ENCODE assay signal across 8 mouse cellular contexts in genomic region chr15:28051104-28051625, GRCm38 (mm10). TPM values are rescaled to one million over a fixed set of nuclear protein-coding genes. Genes with fewer than 3 reads are reported as not detected.
DNase-seq lines count a peak whose midpoint lies in the region; ATAC-seq and TF ChIP-seq lines count a peak whose summit lies in the region.

No protein-coding gene starts in this region.

- TF ChIP-seq CTCF in hindbrain, postnatal 0 days (IDR thresholded peaks at IDR 0.05; ENCODE audit: low read depth) = no peak
- TF ChIP-seq CTCF in lung, postnatal 0 days (IDR thresholded peaks at IDR 0.05) = no peak
- no peak for TF ChIP-seq CTCF in small intestine, adult 2 months (IDR thresholded peaks at IDR 0.05; ENCODE audit: extremely low read depth, insufficient read length, insufficient replicate concordance, low read depth, low read length)

- peak; percentile 98 for ATAC-seq in hindbrain, postnatal 0 days
- peak; percentile 44; the same call in 1 of the 2 replicates for ATAC-seq in lung, postnatal 0 days

- DNase-seq in layer of hippocampus, adult 11-12 months (ENCODE audit: low spot score) = peak; percentile 38
- DNase-seq in layer of hippocampus, adult 9-10 months (ENCODE audit: low spot score) = no peak
- DNase-seq in cerebellum, postnatal 36 days = peak; percentile 14 to 25
- DNase-seq in gastrocnemius, postnatal 36 days = peak; percentile 14 to 45
- DNase-seq in hindbrain, postnatal 0 days (ENCODE audit: low spot score) = peak; percentile 88
- no peak for DNase-seq in lung, postnatal 0 days (ENCODE audit: low spot score)
- no peak for DNase-seq in T-cell, adult 2 months (ENCODE audit: low spot score)

- TF ChIP-seq EP300 in lung, postnatal 0 days (IDR thresholded peaks at IDR 0.05) = no peak

- no peak overlapping the region for H3K4me3 ChIP-seq in hindbrain, postnatal 0 days (ENCODE audit: low read length)
- no peak overlapping the region for H3K4me3 ChIP-seq in lung, postnatal 0 days (ENCODE audit: low read depth, low read length)
- peak overlapping the region; percentile 15; the same call in 1 of the 2 replicates for H3K4me3 ChIP-seq in small intestine, adult 2 months (ENCODE audit: low read depth, low read length)

- intact Hi-C loops in gastrocnemius, postnatal 36 days (cut with DNase I) = no loop called here

- no peaks in the 10 kb centered on the region for H3K27me3 ChIP-seq in hindbrain, postnatal 0 days (ENCODE audit: insufficient read depth, low read length)
- no peaks in the 10 kb centered on the region for H3K27me3 ChIP-seq in lung, postnatal 0 days (replicated peaks; ENCODE audit: insufficient read depth, low read length)
- no peaks in the 10 kb centered on the region for H3K27me3 ChIP-seq in small intestine, adult 2 months (ENCODE audit: control insufficient read depth, insufficient read depth, low read length)

- no peaks in the 10 kb centered on the region for H3K9me3 ChIP-seq in hindbrain, postnatal 0 days (ENCODE audit: low read length)
- no peaks in the 10 kb centered on the region for H3K9me3 ChIP-seq in lung, postnatal 0 days (ENCODE audit: low read length)

- peaks cover 7% of the 10 kb centered on the region; the same call in 1 of the 2 replicates for H3K4me1 ChIP-seq in hindbrain, postnatal 0 days (ENCODE audit: insufficient read depth, low read length)
- peaks cover 3% of the 10 kb centered on the region; the same call in 1 of the 2 replicates for H3K4me1 ChIP-seq in lung, postnatal 0 days (ENCODE audit: insufficient read depth, low read depth, low read length)
- H3K4me1 ChIP-seq in small intestine, adult 2 months (ENCODE audit: control insufficient read depth, insufficient read depth, insufficient read length, low read length) = no peaks in the 10 kb centered on the region

- no peak overlapping the region for H3K9ac ChIP-seq in hindbrain, postnatal 0 days (replicated peaks; ENCODE audit: low read length)
- H3K9ac ChIP-seq in lung, postnatal 0 days (replicated peaks; ENCODE audit: low read depth) = no peak overlapping the region

- WGBS in hindbrain, postnatal 0 days = 11% methylated on average over 18 of the region's 18 CpGs
- 41% methylated on average over 18 of the region's 18 CpGs for WGBS in lung, postnatal 0 days
- WGBS in small intestine, adult 2 months = 54% methylated on average over 18 of the region's 18 CpGs

- no peak for TF ChIP-seq POLR2A in small intestine, adult 2 months (IDR thresholded peaks at IDR 0.05; ENCODE audit: low read depth, low read length)

- peak overlapping the region; percentile 32; the same call in 1 of the 2 replicates for H3K27ac ChIP-seq in hindbrain, postnatal 0 days
- no peak overlapping the region for H3K27ac ChIP-seq in lung, postnatal 0 days (ENCODE audit: low read length)
- H3K27ac ChIP-seq in small intestine, adult 2 months (ENCODE audit: insufficient read depth, low read depth, low read length) = no peak overlapping the region

- H3K4me2 ChIP-seq in hindbrain, postnatal 0 days (ENCODE audit: low read depth, low read length) = peak overlapping the region; percentile 46
- peak overlapping the region; percentile 36 for H3K4me2 ChIP-seq in lung, postnatal 0 days (replicated peaks; ENCODE audit: low read depth, low read length)

- no peaks in the 10 kb centered on the region for H3K36me3 ChIP-seq in hindbrain, postnatal 0 days (ENCODE audit: insufficient read depth, low read length)
- no peaks in the 10 kb centered on the region for H3K36me3 ChIP-seq in lung, postnatal 0 days (ENCODE audit: insufficient read depth, low read length)
- no peaks in the 10 kb centered on the region for H3K36me3 ChIP-seq in small intestine, adult 2 months (ENCODE audit: control insufficient read depth, insufficient read depth, low read length)

RNA-seq across cellular contexts. Expression of gene Trio, which starts 25.5 kb away (rescaled TPM):
- 10 to 100 TPM; 26.4 to 32.8 TPM for total RNA-seq in gastrocnemius, postnatal 36 days (2021)
- 188 and 197 TPM in 2 replicates for total RNA-seq in hindbrain, postnatal 0 days (2014; rRNA removed)
- 19.9 and 24.0 TPM in 2 replicates for polyA plus RNA-seq in hindbrain, postnatal 0 days (2015; fragmentation: Nextera tagmentation; extraction: Ambion mirVana)
- polyA plus RNA-seq in lung, postnatal 0 days (2015; fragmentation: Nextera tagmentation; extraction: Ambion mirVana) = 15.6 and 18.4 TPM in 2 replicates
- 5.4 and 17.5 TPM in 2 replicates for polyA plus RNA-seq in small intestine, adult 2 months (2012; rRNA removed)

Comparison
In these comparisons a context has a peak if more than half of its experiments do, and no peak if none do; other contexts are left out.
1. DNase-seq: peak in layer of hippocampus, adult 11-12 months (single experiment), cerebellum, postnatal 36 days (2 of 2), gastrocnemius, postnatal 36 days (2 of 2) and hindbrain, postnatal 0 days (single experiment); none in layer of hippocampus, adult 9-10 months (single experiment), lung, postnatal 0 days (single experiment) and T-cell, adult 2 months (single experiment).